Mouse (Mus musculus) frontal cortex, postnatal 10 days (tissue): Measurements from ENCODE around the gene Tshz3.
A peak's percentile ranks its signal among the peaks of the same experiment; 100 is the strongest.

Experiments
- DNase-seq, 2 experiments: peaks; one replicate each; pipeline ENCODE4 v3.0.0; 2022; ENCODE audit warnings: low spot score in 2 of 2, mixed read lengths in 1 of 2

The Tshz3 gene

DNA sequence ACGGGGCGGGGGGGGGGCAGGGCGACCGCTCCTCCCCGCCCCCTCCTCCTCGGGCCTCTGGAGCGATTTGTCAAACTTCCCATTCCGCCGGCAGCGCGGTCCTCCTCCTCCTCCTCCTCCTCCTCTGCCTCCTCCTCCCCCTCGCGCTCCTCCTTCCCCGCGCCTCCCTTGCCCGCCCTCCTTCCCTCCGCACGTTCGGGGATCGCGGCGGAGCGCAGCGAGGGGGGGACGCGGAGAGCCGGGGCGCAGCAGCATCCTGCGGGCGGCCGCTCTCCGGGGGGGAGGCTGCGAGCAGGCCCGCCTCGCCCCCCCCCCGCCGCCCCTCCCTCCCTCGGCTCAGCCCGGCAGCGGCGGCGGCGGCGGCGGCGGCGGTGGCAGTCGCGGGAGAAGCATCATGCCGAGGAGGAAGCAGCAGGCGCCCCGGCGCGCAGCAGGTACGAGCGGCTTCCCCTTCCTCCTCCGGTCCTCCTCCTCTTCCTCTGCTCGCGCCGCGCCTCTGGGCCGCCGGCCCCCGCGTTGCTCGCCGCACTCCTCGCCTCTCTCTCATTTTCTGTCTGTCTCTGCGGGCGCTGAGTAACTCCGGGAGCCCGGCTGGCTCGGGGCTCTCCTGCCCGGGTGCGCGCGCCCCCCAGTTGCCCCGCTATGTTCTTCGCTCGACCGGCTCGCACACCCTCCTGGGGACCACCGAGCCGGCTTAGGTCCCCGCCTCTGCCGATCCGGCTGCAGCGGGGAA is at the start of gene Tshz3:
Gene Tshz3 (plus strand): TSS at position 263 of the 733 bp plus-strand sequence.
- DNase-seq, result peak in 1 of 2 experiments; percentile 70

- no peak for DNase-seq
These were observed 42.0 kb upstream of the Tshz3 start for GRCm38 (mm10) chr7:36655931-36656330.

GRCm38 (mm10) chr7:36656401-36656800 is 41.5 kb upstream of the Tshz3 start:
- no peak for DNase-seq

- DNase-seq, result no peak
These were observed 39.6 kb upstream of the Tshz3 start for GRCm38 (mm10) chr7:36658331-36658730.

DNA sequence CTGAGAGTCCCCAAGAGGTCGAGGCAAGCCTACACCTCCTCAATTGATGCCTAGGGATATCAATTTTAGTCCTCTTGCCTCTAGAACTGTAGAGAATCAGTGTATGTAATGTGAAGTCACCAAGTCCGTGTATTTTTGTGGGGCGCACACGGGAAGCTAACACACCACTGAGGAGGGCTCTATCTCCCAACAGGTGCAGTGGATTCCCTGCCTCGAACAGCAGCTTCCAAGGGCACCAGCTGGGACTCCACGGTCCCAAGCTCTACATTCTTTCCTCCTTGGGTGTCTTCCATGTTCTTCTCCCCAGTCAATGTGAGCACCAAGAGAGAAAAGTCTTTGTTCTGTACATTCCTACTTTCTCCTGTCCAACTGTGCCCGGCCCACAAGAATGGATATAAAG is 38.7 kb upstream of the Tshz3 start:
- DNase-seq, result no peak

DNA sequence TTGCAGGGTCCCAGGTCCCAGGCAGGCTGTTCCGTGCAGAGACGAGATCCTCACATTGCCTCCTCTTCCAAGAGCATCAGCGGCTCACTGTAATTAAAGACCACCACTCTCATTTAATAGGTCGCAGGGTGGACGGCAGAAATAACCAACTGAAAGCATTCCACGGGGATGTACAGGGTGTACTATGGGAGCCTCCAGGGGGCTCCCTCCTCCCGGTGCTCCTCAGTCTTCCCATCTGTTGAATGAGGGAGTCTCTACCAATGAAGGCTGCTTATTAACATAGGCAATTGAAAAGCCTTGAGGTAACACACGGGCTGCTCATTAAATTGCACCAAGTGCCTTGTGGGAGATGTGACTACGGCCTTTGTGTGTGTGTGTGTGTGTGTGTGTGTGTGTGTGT is 37.3 kb upstream of the Tshz3 start:
- no peak for DNase-seq

- no peak for DNase-seq
These were observed 34.5 kb upstream of the Tshz3 start for GRCm38 (mm10) chr7:36663431-36663830.

DNA sequence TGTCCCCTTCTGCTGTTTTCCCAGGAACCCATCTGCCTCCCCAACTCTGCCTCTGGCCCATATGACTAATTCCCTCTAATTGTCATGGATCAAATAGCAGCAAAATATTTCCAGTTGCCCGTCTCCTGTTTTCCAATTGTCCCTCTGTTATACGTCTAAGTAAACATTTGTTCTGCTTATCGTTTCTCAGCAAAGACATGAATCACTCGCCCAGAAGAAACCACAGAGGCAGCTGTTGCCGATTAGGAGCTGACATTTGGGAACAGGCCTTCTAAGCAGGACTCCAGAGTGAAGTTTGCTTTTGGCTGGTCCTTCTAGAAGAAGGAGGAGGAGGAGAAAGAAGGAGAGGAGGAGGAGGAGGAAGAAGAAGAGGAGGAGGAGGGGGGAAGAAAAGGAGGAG is 30.2 kb upstream of the Tshz3 start:
- DNase-seq, result no peak

DNA sequence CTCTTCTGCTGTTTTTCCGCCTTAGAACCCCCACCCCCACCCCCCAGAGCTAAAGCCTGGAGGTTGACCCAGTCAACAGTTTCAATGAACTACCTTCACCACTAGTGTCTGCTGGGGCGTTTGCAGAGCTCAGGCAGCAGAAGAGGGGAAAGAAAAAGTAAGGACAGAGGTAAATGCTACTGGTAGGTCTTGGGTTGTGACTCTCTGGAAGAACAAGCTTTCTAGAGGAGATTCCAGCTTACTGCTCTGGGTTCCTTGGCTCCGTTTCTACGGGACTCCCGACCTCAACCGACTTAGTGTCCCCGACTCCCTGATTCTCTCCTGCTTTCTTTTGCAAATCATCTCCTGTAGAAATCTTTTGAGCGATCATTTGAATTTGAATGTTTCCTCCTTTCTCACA is 19.9 kb upstream of the Tshz3 start:
- DNase-seq, result no peak

GRCm38 (mm10) chr7:36678510-36678909 is 19.4 kb upstream of the Tshz3 start:
- DNase-seq, result no peak

- no peak for DNase-seq
These were observed 18.8 kb upstream of the Tshz3 start for GRCm38 (mm10) chr7:36679031-36679618.

GRCm38 (mm10) chr7:36679866-36680458 is 18.0 kb upstream of the Tshz3 start:
- DNase-seq, result no peak

DNA sequence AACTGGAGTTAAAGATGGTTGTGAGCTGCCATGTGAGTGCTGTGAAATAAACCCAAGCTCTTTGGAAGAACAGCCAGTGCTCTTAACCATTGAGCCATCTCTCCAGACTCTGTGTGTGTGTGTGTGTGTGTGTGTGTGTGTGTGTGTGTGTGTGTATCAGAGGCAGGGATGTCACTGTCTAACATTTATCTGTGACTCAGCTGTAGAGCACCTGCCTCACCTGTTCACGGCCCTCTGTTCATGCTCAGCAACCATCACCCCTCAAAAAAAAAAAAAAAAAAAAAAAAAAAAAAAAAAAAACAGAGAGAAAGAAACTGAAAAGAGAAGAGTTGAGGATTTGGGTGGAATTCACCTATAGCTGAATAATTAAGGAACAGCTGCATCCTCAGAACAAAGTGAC is 10.4 kb upstream of the Tshz3 start:
- DNase-seq, result no peak

DNA sequence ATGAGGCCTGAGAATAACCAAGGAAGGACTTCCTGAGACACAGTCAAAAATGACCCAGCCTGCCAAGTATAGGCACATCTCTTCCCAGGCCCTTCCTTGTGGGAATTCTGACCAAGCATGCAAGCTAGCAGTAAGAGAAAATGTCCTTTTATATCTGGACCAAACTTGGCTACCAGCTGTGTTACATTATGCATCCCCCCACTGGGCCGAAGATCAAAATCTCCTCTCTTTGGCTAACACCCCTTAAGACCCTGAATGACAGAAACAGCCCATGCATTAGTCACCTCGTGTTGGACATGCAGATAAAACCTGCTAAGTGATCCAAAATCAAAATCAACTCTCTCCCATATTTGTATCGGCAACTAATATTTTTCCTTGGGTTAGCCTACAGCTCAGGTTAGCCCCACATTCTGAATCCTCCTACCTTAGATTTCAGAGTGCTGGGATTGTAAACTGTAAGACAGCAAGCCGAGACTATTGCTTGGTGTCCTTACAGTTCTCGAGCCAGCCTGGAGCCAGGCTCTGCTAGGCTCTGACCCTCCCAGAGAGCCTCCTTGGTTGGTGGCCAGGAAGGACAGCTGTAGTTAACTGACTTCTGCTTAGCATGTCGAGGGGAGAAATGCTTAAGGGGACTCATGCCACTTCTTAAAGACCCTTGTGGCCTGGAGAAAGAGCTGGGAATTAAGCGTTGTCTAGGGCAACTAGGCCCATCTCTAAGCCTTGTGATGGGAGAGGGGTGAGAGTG is 8.7 kb upstream of the Tshz3 start:
- DNase-seq, result no peak

DNA sequence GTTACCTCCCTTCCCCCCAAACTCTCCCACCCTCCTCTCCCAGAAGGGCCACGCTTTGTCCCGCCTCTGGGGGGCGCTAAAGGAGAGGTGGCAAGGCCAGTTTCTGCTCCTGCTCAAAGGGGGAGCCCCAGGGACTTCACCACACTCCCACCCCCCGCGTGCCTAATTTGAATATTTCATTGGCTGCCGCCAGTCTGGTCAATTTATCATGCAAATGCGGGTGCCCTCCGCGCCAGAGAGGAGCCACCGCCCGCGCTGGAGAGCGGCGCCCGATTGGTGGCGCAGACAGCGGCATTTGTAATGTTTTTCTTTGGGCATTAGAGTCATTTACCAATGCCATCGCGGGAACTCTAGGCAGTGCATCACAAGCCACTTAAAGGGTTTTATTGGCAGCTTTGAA is 7.4 kb upstream of the Tshz3 start:
- no peak for DNase-seq

DNA sequence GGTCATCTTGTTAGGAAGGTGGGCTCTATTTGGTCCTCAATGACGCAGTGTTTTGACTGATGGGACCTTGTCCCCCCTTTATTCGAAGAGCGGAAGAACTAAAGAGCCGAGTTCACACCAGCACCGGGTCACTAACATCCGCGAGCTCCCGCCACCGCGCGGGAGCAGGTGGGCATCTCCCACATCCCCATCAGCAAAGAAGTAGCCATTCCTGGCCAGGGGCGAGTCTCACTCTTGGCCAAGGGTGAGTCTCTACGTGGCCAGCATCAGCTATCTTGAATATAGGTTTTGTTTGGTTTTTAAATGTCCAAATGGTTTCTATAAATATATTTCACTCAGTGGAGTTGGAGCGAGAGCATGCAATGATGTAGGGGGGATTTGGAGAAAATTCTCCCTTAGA is 6.3 kb upstream of the Tshz3 start:
- no peak for DNase-seq

GRCm38 (mm10) chr7:36692381-36692780 is 5.5 kb upstream of the Tshz3 start:
- DNase-seq, result no peak

- no peak for DNase-seq
These were observed 4.8 kb upstream of the Tshz3 start for GRCm38 (mm10) chr7:36693081-36693480.

GRCm38 (mm10) chr7:36694642-36695191 is 3.2 kb upstream of the Tshz3 start:
- no peak for DNase-seq

DNA sequence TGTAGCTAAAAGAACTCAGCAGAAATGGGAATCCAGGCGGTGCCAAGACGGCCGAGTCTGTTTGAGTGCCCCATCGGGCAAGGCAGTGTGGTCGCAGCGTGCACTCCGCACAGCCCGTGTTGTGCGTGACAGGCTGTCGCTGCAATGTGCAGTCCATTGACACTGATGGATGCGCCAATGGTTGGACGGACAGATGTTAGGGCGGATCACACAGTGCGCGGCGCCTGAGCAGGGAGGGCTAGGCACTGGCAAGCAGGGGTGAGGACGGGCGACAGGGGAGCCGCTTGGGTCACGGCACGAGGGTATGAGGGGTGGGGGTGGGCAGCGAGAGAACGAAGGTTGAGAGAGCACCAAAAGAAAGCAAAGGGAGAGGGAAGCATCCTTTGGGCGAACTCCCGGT is 2.6 kb upstream of the Tshz3 start:
- no peak for DNase-seq

DNA sequence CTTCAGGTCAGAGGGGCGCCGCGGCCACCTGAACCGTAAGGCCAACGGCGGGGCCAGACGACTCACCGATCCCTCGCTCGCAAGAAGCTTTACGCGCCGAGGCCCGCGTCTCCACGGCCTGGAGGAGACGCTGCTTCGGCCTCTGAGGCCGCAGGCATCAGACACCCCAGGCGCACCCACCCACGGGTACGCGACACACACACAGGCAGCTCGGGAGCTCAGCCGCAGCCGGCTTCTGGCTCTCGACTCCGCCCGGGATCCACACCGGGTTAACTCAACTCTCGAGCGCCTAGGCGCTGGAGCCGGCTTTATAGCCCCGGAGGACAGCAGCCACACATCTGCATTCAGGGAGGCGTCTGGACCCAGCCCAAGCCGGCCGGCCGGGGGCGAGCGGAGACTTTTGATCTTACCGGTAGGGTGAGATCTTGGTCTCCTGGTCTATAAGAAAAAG is 2.1 kb upstream of the Tshz3 start:
- peak in 1 of 2 experiments; percentile 37 for DNase-seq
